Mouse (Mus musculus) heart, adult 18-20 months (tissue): ENCODE measurements around the gene Sult6b1. TPM values are rescaled to one million over a fixed set of nuclear protein-coding genes. Genes with fewer than 3 reads are reported as not detected.

ENCODE experiments used
- DNase-seq, 2 experiments: peaks; one replicate each; pipeline ENCODE4 v3.0.0; 2021 to 2022; ENCODE audit warnings: mixed read lengths in 1 of 2
- long read RNA-seq, 2 experiments: library from polyadenylated mRNA; stranded (forward); transcript quantifications; one replicate each; pipeline ENCODE4 v2.0.0; 2021
- total RNA-seq, 2 experiments: library from RNA; stranded (reverse); gene quantifications; 2 replicates each; pipeline ENCODE4 v1.2.3; 2021

Gene Sult6b1
- total RNA-seq, result not detected
- long read RNA-seq, experiment 1, result 0 reads
- long read RNA-seq, experiment 2, result 0 reads

GRCm38 (mm10) chr17:78906892-78907291, at the start of gene Sult6b1:
Gene Sult6b1 (minus strand): TSS chr17:78906992.
- no peak for DNase-seq

GRCm38 (mm10) chr17:78953240-78953639, 46.4 kb upstream of the Sult6b1 start:
- no peak for DNase-seq

GRCm38 (mm10) chr17:78952070-78952469, 45.3 kb upstream of the Sult6b1 start:
- DNase-seq, result no peak

- no peak for DNase-seq
These were observed 44.4 kb upstream of the Sult6b1 start for GRCm38 (mm10) chr17:78951225-78951624.

- DNase-seq, result no peak
These were observed 35.8 kb upstream of the Sult6b1 start for GRCm38 (mm10) chr17:78942579-78942978.

- DNase-seq, result no peak
These were observed 32.1 kb upstream of the Sult6b1 start for GRCm38 (mm10) chr17:78938927-78939326.

GRCm38 (mm10) chr17:78937229-78937853, 30.5 kb upstream of the Sult6b1 start:
- DNase-seq, result no peak

- peak; percentile 98 to 99 for DNase-seq
These were observed 29.9 kb upstream of the Sult6b1 start, which contains the start of the genes Cebpz and Ndufaf7 for GRCm38 (mm10) chr17:78936466-78937228. Gene Cebpz (minus strand): TSS chr17:78937066. Gene Ndufaf7 (plus strand): TSS chr17:78937136.

GRCm38 (mm10) chr17:78935857-78936256, 29.1 kb upstream of the Sult6b1 start:
- no peak for DNase-seq

GRCm38 (mm10) chr17:78917696-78918095, 10.9 kb upstream of the Sult6b1 start:
- no peak for DNase-seq

GRCm38 (mm10) chr17:78916899-78917298, 10.1 kb upstream of the Sult6b1 start:
- DNase-seq, result no peak

- peak; percentile 89 to 91 for DNase-seq
These were observed 9.6 kb upstream of the Sult6b1 start, which contains the start of gene Cebpzos for GRCm38 (mm10) chr17:78916369-78916813. Gene Cebpzos (plus strand): TSS chr17:78916500.

- DNase-seq, result no peak
These were observed 9.0 kb upstream of the Sult6b1 start for GRCm38 (mm10) chr17:78915772-78916171.

GRCm38 (mm10) chr17:78913921-78914320, 7.1 kb upstream of the Sult6b1 start:
- no peak for DNase-seq

- DNase-seq, result no peak
These were observed 6.1 kb upstream of the Sult6b1 start for GRCm38 (mm10) chr17:78912861-78913281.

GRCm38 (mm10) chr17:78909374-78909773, 2.6 kb upstream of the Sult6b1 start:
- no peak for DNase-seq

GRCm38 (mm10) chr17:78903158-78903557, 3.6 kb downstream of the Sult6b1 start:
- DNase-seq, result no peak

GRCm38 (mm10) chr17:78895394-78895793, 11.4 kb downstream of the Sult6b1 start:
- DNase-seq, result peak; percentile 50 to 54

GRCm38 (mm10) chr17:78894991-78895390, 11.8 kb downstream of the Sult6b1 start:
- DNase-seq, result no peak

- peak in 1 of 2 experiments; percentile 16 for DNase-seq
These were observed 15.8 kb downstream of the Sult6b1 start for GRCm38 (mm10) chr17:78891020-78891419.

GRCm38 (mm10) chr17:78889184-78889583, 17.6 kb downstream of the Sult6b1 start:
- no peak for DNase-seq

- no peak for DNase-seq
These were observed 18.2 kb downstream of the Sult6b1 start for GRCm38 (mm10) chr17:78888554-78888953.
